In genomic region chr11:96830539-96831216, GRCm38 (mm10) we compare ENCODE assay signal across 8 mouse cellular contexts. TPM values are rescaled to one million over a fixed set of nuclear protein-coding genes. Genes with fewer than 3 reads are reported as not detected.
DNase-seq lines count a peak whose midpoint lies in the region; ATAC-seq and TF ChIP-seq lines count a peak whose summit lies in the region.

No protein-coding gene starts in this region.

- H3K4me3 ChIP-seq in heart, postnatal 0 days (ENCODE audit: low read depth, low read length): peak overlapping the region; percentile 91
- peak overlapping the region; percentile 74 for H3K4me3 ChIP-seq in hindbrain, embryonic 11.5 days (ENCODE audit: low read depth, low read length)
- H3K4me3 ChIP-seq in midbrain, embryonic 12.5 days: peak overlapping the region; percentile 91

- no peak for TF ChIP-seq EP300 in heart, postnatal 0 days (IDR thresholded peaks at IDR 0.05; ENCODE audit: low read depth)

- no peak for TF ChIP-seq CTCF in heart, postnatal 0 days (IDR thresholded peaks at IDR 0.05; ENCODE audit: low read depth)

- peak overlapping the region; percentile 55 for H3K9ac ChIP-seq in heart, postnatal 0 days (replicated peaks; ENCODE audit: low read depth, low read length)
- peak overlapping the region; percentile 62 for H3K9ac ChIP-seq in hindbrain, embryonic 11.5 days (ENCODE audit: low read depth, low read length)
- H3K9ac ChIP-seq in midbrain, embryonic 12.5 days (replicated peaks): peak overlapping the region; percentile 66

- no peak for ATAC-seq in heart, postnatal 0 days (ENCODE audit: insufficient read depth, low read depth)
- no peak for ATAC-seq in hindbrain, embryonic 11.5 days (ENCODE audit: low FRiP score)
- ATAC-seq in midbrain, embryonic 12.5 days (ENCODE audit: low FRiP score, low read depth): no peak

- no peak for DNase-seq in heart, postnatal 0 days (ENCODE audit: low spot score)
- no peak for DNase-seq in heart, postnatal 10 days
- DNase-seq in MN1 (ENCODE audit: low spot score): peak; percentile 30
- DNase-seq in hindbrain, embryonic 11.5 days (ENCODE audit: low spot score): no peak
- no peak for DNase-seq in gastrocnemius, adult 18-20 months (ENCODE audit: low spot score)
- no peak for DNase-seq in cerebellum, adult 11 months
- DNase-seq in embryo, embryonic 11 days: no peak

- no peaks in the 10 kb centered on the region for H3K27me3 ChIP-seq in heart, postnatal 0 days (ENCODE audit: control insufficient read depth, insufficient read depth, low read length)
- no peaks in the 10 kb centered on the region for H3K27me3 ChIP-seq in hindbrain, embryonic 11.5 days (ENCODE audit: control insufficient read depth, insufficient read depth, low read length)
- no peaks in the 10 kb centered on the region for H3K27me3 ChIP-seq in midbrain, embryonic 12.5 days

- peaks cover 27% of the 10 kb centered on the region for H3K4me1 ChIP-seq in heart, postnatal 0 days (ENCODE audit: control insufficient read depth, insufficient read depth)
- H3K4me1 ChIP-seq in hindbrain, embryonic 11.5 days (replicated peaks; ENCODE audit: control insufficient read depth, insufficient read depth, low read length): no peaks in the 10 kb centered on the region; the same call in 1 of the 2 replicates
- peaks cover 37% of the 10 kb centered on the region for H3K4me1 ChIP-seq in midbrain, embryonic 12.5 days

- H3K9me3 ChIP-seq in heart, postnatal 0 days (replicated peaks; ENCODE audit: control insufficient read depth, low read length): no peaks in the 10 kb centered on the region
- H3K9me3 ChIP-seq in hindbrain, embryonic 11.5 days (ENCODE audit: control insufficient read depth, low read length): no peaks in the 10 kb centered on the region
- H3K9me3 ChIP-seq in midbrain, embryonic 12.5 days: no peaks in the 10 kb centered on the region

- peak overlapping the region; percentile 99 for H3K27ac ChIP-seq in heart, postnatal 0 days (ENCODE audit: low read depth)
- peak overlapping the region; percentile 94 for H3K27ac ChIP-seq in hindbrain, embryonic 11.5 days (ENCODE audit: low read depth, low read length)
- peak overlapping the region; percentile 94 for H3K27ac ChIP-seq in midbrain, embryonic 12.5 days (replicated peaks)

- 0 out of 2 replicates have a peak, but pooled peaks cover 4% of the 10 kb centered on the region for H3K36me3 ChIP-seq in heart, postnatal 0 days (replicated peaks; ENCODE audit: control insufficient read depth, insufficient read depth, low read length)
- 0 out of 2 replicates have a peak, but pooled peaks cover 3% of the 10 kb centered on the region for H3K36me3 ChIP-seq in hindbrain, embryonic 11.5 days (ENCODE audit: control insufficient read depth, insufficient read depth, low read length)
- peaks cover 21% of the 10 kb centered on the region for H3K36me3 ChIP-seq in midbrain, embryonic 12.5 days

- WGBS in heart, postnatal 0 days: 14% methylated on average over 13 of the region's 13 CpGs
- WGBS in hindbrain, embryonic 11.5 days: 22% methylated on average over 13 of the region's 13 CpGs
- WGBS in midbrain, embryonic 12.5 days: 21% methylated on average over 13 of the region's 13 CpGs

- peak overlapping the region; percentile 61 for H3K4me2 ChIP-seq in heart, postnatal 0 days (ENCODE audit: low read depth, low read length)
- peak overlapping the region; percentile 66 for H3K4me2 ChIP-seq in hindbrain, embryonic 11.5 days (replicated peaks; ENCODE audit: low read depth, low read length)
- H3K4me2 ChIP-seq in midbrain, embryonic 12.5 days (replicated peaks): peak overlapping the region; percentile 60

- intact Hi-C loops in heart, postnatal 10 days (cut with DNase I): loop anchor here (2.0 kb wide), 1 partner anchor 18 kb away; the partner anchor contains the start of gene Copz2

RNA-seq across cellular contexts. Expression of gene Nfe2l1, which starts 0.9 kb away (rescaled TPM):
- 98.8 and 99.1 TPM in 2 replicates for total RNA-seq in heart, postnatal 0 days (2014; rRNA removed; ENCODE audit: low replicate concordance)
- polyA plus RNA-seq in heart, postnatal 0 days (2015; fragmentation: Nextera tagmentation; extraction: Ambion mirVana): 81.2 and 83.5 TPM in 2 replicates
- 100 to 1,000 TPM; 302 to 348 TPM for total RNA-seq in heart, postnatal 10 days (2021)
- polyA plus RNA-seq in hindbrain, embryonic 11.5 days (2014; fragmentation: Nextera tagmentation; extraction: Ambion mirVana): 27.9 and 35.2 TPM in 2 replicates
- polyA plus RNA-seq in midbrain, embryonic 12.5 days (2016; fragmentation: Nextera tagmentation; extraction: Ambion mirVana): 80.9 and 81.1 TPM in 2 replicates
- 100 to 1,000 TPM; 460 to 570 TPM for total RNA-seq in gastrocnemius, adult 18-20 months (2021)

RNA-seq across cellular contexts. Expression of gene Copz2, which starts 19.0 kb away (rescaled TPM):
- 45.8 and 54.7 TPM in 2 replicates for total RNA-seq in heart, postnatal 0 days (2014; rRNA removed; ENCODE audit: low replicate concordance)
- polyA plus RNA-seq in heart, postnatal 0 days (2015; fragmentation: Nextera tagmentation; extraction: Ambion mirVana): 119 and 123 TPM in 2 replicates
- total RNA-seq in heart, postnatal 10 days (2021): 10 to 100 TPM; 43.8 to 50.3 TPM
- polyA plus RNA-seq in hindbrain, embryonic 11.5 days (2014; fragmentation: Nextera tagmentation; extraction: Ambion mirVana): 49.6 and 62.8 TPM in 2 replicates
- polyA plus RNA-seq in midbrain, embryonic 12.5 days (2016; fragmentation: Nextera tagmentation; extraction: Ambion mirVana): 36.1 and 43.0 TPM in 2 replicates
- total RNA-seq in gastrocnemius, adult 18-20 months (2021): 10 to 100 TPM; 26.7 to 27.7 TPM

RNA-seq across cellular contexts. Expression of gene Cbx1, which starts 41.8 kb away (rescaled TPM):
- total RNA-seq in heart, postnatal 0 days (2014; rRNA removed; ENCODE audit: low replicate concordance): 9.9 and 24.9 TPM in 2 replicates
- 35.6 and 42.0 TPM in 2 replicates for polyA plus RNA-seq in heart, postnatal 0 days (2015; fragmentation: Nextera tagmentation; extraction: Ambion mirVana)
- 10 to 100 TPM; 46.2 to 59.2 TPM for total RNA-seq in heart, postnatal 10 days (2021)
- 147 and 158 TPM in 2 replicates for polyA plus RNA-seq in hindbrain, embryonic 11.5 days (2014; fragmentation: Nextera tagmentation; extraction: Ambion mirVana)
- polyA plus RNA-seq in midbrain, embryonic 12.5 days (2016; fragmentation: Nextera tagmentation; extraction: Ambion mirVana): 156 and 166 TPM in 2 replicates
- 10 to 100 TPM; 34.2 to 36.1 TPM for total RNA-seq in gastrocnemius, adult 18-20 months (2021)

RNA-seq across cellular contexts. Expression of gene Snx11, which starts 53.3 kb away (rescaled TPM):
- total RNA-seq in heart, postnatal 0 days (2014; rRNA removed; ENCODE audit: low replicate concordance): 14.4 and 14.8 TPM in 2 replicates
- 9.0 and 10.2 TPM in 2 replicates for polyA plus RNA-seq in heart, postnatal 0 days (2015; fragmentation: Nextera tagmentation; extraction: Ambion mirVana)
- 10 to 100 TPM; 14.6 to 15.1 TPM for total RNA-seq in heart, postnatal 10 days (2021)
- 13.8 and 14.4 TPM in 2 replicates for polyA plus RNA-seq in hindbrain, embryonic 11.5 days (2014; fragmentation: Nextera tagmentation; extraction: Ambion mirVana)
- 40.1 and 42.6 TPM in 2 replicates for polyA plus RNA-seq in midbrain, embryonic 12.5 days (2016; fragmentation: Nextera tagmentation; extraction: Ambion mirVana)
- total RNA-seq in gastrocnemius, adult 18-20 months (2021): 10 to 100 TPM in 1 of 2 experiments, 1 to 10 TPM in 1; 9.6 to 10.3 TPM
